Mouse (Mus musculus) stomach, embryonic 15.5 days (tissue): ENCODE data around the gene Gm48552. TPM values are rescaled to one million over a fixed set of nuclear protein-coding genes. Genes with fewer than 3 reads are reported as not detected.

ENCODE experiments used
- ATAC-seq: fragments of 200-750 bp; cut with Nextera tagmentation; 2 replicates; pipeline ENCODE4 v1.8.0; 2017; ENCODE audit warnings: low read depth, moderate number of reproducible peaks, moderate TSS enrichment; ENCODE audit not compliant: insufficient read depth, low FRiP score
- H3K27ac ChIP-seq: fragments of 300-500 bp; sonication (generic); 2 replicates; pipeline ENCODE4 v1.5.1; 2015; ENCODE audit warnings: mild to moderate bottlenecking, inconsistent platforms
- H3K27me3 ChIP-seq: fragments of 300-500 bp; sonication (generic); replicated peaks from 2 replicates; pipeline ENCODE4 v1.6.1; 2015; ENCODE audit warnings: inconsistent platforms
- H3K36me3 ChIP-seq: fragments of 300-500 bp; sonication (generic); 2 replicates; pipeline ENCODE4 v1.6.1; 2015; ENCODE audit warnings: inconsistent platforms
- H3K4me1 ChIP-seq: fragments of 300-500 bp; sonication (generic); 2 replicates; pipeline ENCODE4 v1.6.1; 2015; ENCODE audit warnings: inconsistent platforms
- H3K4me2 ChIP-seq: fragments of 300-500 bp; sonication (generic); 2 replicates; pipeline ENCODE4 v1.6.1; 2015; ENCODE audit warnings: mild to moderate bottlenecking, inconsistent platforms
- H3K4me3 ChIP-seq: fragments of 300-500 bp; sonication (generic); replicated peaks from 2 replicates; pipeline ENCODE4 v1.5.1; 2015; ENCODE audit warnings: inconsistent platforms
- H3K9ac ChIP-seq: fragments of 300-500 bp; sonication (generic); 2 replicates; pipeline ENCODE4 v1.6.1; 2015; ENCODE audit warnings: inconsistent platforms
- H3K9me3 ChIP-seq: fragments of 300-500 bp; sonication (generic); 2 replicates; pipeline ENCODE4 v1.6.1; 2016; ENCODE audit warnings: inconsistent platforms
- WGBS: fragments of 180-500 bp; shearing (Covaris S2); methylation state at CpG from one replicate; pipeline ENCODE4 v1.1.7; 2015; 5-methylcytosine and 5-hydroxymethylcytosine counted together
- polyA plus RNA-seq: library from polyadenylated mRNA; unstranded; fragments of >200 nt; fragmentation: Nextera tagmentation; extraction: Ambion mirVana; gene quantifications from 2 replicates; pipeline ENCODE4 v1.2.1, GENCODE M21; 2015

Gene Gm48552
- polyA plus RNA-seq, 1 experiment from 2014 or later, result 1.4 TPM

DNA sequence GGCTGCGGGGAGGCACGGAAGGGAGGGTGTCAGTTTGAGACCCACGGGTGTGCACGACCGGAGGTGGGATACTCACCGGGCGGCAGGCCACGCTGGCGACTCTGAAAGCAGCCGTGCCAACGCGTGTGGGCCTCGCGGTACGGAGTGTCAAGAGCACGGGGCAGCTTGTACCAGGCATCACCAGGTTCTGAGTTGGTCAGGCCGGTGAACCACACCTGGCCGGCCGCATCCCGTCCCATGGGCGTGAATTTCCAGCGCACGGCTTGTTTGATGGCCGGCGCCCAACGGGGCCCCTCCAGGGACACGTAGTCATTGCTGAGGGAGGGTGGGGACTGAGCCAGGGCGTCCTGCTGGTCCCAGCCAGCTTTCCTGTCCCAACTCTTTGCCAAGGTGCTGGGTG is 24.1 kb upstream of the Gm48552 start:
- 0 out of 2 replicates have a peak, but pooled peaks have one; percentile 6 for ATAC-seq
- H3K9me3 ChIP-seq, result no peaks in the 10 kb centered on the region
- 17% methylated on average over 28 of the region's 28 CpGs for WGBS
- peak overlapping the region; percentile 38; the same call in 1 of the 2 replicates for H3K27ac ChIP-seq
- H3K9ac ChIP-seq, result no peak overlapping the region
- H3K4me2 ChIP-seq, result peak overlapping the region; percentile 55
- H3K4me3 ChIP-seq, result peak overlapping the region; percentile 26
- peaks cover 39% of the 10 kb centered on the region for H3K4me1 ChIP-seq
- H3K36me3 ChIP-seq, result peaks cover 30% of the 10 kb centered on the region
- H3K27me3 ChIP-seq, result no peaks in the 10 kb centered on the region; the same call in 1 of the 2 replicates

DNA sequence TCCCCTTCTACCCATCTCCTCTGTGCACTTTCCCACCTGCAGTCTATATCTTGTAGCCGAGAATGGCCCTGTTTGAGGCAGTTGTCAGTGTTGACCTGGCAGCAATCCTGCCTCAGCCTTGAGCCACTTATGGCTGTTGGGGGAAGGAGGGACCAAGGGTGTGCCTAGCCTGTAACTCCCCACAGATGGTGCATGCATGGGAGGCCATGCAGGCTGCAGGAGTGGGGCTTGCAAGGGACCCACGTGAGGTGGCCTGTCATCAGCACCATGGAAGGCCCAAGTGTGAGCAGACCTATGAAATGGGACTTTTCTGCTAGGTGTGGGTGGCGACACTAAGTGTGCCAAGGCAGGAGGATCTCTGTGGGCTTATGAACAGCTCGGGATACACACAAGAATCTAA is 23.7 kb upstream of the Gm48552 start:
- H3K4me3 ChIP-seq, result no peak overlapping the region
- H3K27me3 ChIP-seq, result no peaks in the 10 kb centered on the region; the same call in 1 of the 2 replicates
- WGBS, result 32% methylated on average over 4 of the region's 4 CpGs
- peak overlapping the region; percentile 55; the same call in 1 of the 2 replicates for H3K4me2 ChIP-seq
- peaks cover 39% of the 10 kb centered on the region for H3K4me1 ChIP-seq
- no peak for ATAC-seq
- no peaks in the 10 kb centered on the region for H3K9me3 ChIP-seq
- H3K36me3 ChIP-seq, result peaks cover 35% of the 10 kb centered on the region
- H3K9ac ChIP-seq, result no peak overlapping the region
- H3K27ac ChIP-seq, result peak overlapping the region; percentile 38; the same call in 1 of the 2 replicates

GRCm38 (mm10) chr10:81365672-81366476 is 22.9 kb upstream of the Gm48552 start, which contains the start of gene 4930404N11Rik:
Gene 4930404N11Rik, minus strand, starts transcription at chr10:81365816.
- Histone ChIP-seq H3K4me3 (peak within 1 kb of the TSS; percentile 26), H3K36me3 (peaks cover 43% of the 10 kb centered on the region), H3K9ac (peak within 1 kb of the TSS; percentile 5; the same call in 1 of the 2 replicates), H3K4me2 (peak within 1 kb of the TSS; percentile 55), H3K9me3 (no peaks in the 10 kb centered on the region), H3K27ac (peak within 1 kb of the TSS; percentile 51; the same call in 1 of the 2 replicates), H3K27me3 (no peaks in the 10 kb centered on the region; the same call in 1 of the 2 replicates), H3K4me1 (peaks cover 38% of the 10 kb centered on the region)
- 34% methylated on average over 12 of the region's 12 CpGs for WGBS
- ATAC-seq, result no peak

DNA sequence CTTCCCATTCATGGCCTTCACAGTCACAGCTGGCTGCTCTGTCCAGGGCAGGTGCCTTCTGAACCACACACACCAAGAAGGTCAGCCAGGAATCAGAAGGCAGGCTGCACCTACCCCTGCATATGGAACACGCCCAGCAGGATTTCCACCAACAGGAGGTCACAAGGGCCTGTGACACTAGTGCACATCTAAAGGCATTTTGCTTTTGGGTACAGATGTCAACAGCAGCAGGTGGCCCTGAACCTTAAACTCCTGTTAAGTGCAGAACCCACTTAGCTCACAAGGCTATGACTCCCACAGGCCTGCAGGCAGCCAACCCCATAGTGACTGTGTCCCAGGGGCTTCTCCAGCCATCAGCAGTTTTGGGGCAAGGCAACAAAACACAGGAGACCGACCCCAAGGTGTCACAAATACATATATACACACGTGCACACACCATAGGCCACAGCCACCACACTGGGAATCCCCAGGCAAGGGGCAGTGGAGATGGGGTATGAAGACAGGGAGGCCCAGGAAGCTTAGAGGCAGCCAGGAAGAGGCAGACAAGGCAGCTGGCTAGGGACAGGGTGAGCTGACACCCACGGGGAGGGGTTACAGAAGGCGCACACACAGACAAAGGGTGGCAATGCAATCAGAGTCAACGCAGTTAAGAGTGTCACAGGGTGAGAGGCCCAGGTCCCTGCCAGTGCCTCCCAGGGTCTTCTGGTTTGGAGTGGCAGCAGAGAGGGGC is 22.2 kb upstream of the Gm48552 start:
- no peak for ATAC-seq
- WGBS, result 72% methylated on average over 6 of the region's 6 CpGs
- no peak overlapping the region for H3K4me3 ChIP-seq
- no peak overlapping the region for H3K4me2 ChIP-seq
- peak overlapping the region; percentile 51; the same call in 1 of the 2 replicates for H3K27ac ChIP-seq
- H3K9ac ChIP-seq, result no peak overlapping the region
- H3K9me3 ChIP-seq, result no peaks in the 10 kb centered on the region
- peaks cover 37% of the 10 kb centered on the region for H3K4me1 ChIP-seq
- peaks cover 50% of the 10 kb centered on the region for H3K36me3 ChIP-seq
- no peaks in the 10 kb centered on the region; the same call in 1 of the 2 replicates for H3K27me3 ChIP-seq

GRCm38 (mm10) chr10:81367207-81367495 is 21.7 kb upstream of the Gm48552 start:
- no peak overlapping the region for H3K9ac ChIP-seq
- H3K27me3 ChIP-seq, result no peaks in the 10 kb centered on the region; the same call in 1 of the 2 replicates
- peaks cover 54% of the 10 kb centered on the region for H3K36me3 ChIP-seq
- H3K9me3 ChIP-seq, result no peaks in the 10 kb centered on the region
- no peak overlapping the region for H3K27ac ChIP-seq
- H3K4me3 ChIP-seq, result no peak overlapping the region
- no peak overlapping the region for H3K4me2 ChIP-seq
- 89% methylated on average over 6 of the region's 6 CpGs for WGBS
- H3K4me1 ChIP-seq, result peaks cover 37% of the 10 kb centered on the region
- ATAC-seq, result no peak

DNA sequence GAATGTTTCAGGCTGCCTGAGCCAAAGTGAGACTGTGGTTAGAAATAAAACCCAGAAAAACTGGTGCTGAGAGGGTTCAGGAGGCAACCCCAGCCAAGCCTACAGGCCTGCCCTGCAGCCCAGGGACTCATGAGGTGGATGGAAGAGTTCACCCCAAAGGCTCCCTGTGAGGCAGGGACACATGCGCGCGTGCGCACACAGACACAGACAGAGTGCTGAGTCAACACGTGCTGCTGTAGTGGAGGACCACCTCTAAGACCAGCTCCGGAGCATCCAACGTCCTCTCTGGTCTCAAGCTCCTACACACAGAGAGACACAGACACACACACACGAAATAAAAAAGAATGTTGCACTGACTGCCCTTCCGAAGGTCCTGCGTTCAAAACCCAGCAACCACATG is 13.5 kb upstream of the Gm48552 start:
- H3K9me3 ChIP-seq, result no peaks in the 10 kb centered on the region
- peaks cover 26% of the 10 kb centered on the region for H3K4me1 ChIP-seq
- 91% methylated on average over 10 of the region's 10 CpGs for WGBS
- no peaks in the 10 kb centered on the region for H3K27me3 ChIP-seq
- H3K4me2 ChIP-seq, result no peak overlapping the region
- ATAC-seq, result no peak
- peaks cover 33% of the 10 kb centered on the region for H3K36me3 ChIP-seq
- H3K27ac ChIP-seq, result no peak overlapping the region
- H3K4me3 ChIP-seq, result no peak overlapping the region
- H3K9ac ChIP-seq, result no peak overlapping the region

DNA sequence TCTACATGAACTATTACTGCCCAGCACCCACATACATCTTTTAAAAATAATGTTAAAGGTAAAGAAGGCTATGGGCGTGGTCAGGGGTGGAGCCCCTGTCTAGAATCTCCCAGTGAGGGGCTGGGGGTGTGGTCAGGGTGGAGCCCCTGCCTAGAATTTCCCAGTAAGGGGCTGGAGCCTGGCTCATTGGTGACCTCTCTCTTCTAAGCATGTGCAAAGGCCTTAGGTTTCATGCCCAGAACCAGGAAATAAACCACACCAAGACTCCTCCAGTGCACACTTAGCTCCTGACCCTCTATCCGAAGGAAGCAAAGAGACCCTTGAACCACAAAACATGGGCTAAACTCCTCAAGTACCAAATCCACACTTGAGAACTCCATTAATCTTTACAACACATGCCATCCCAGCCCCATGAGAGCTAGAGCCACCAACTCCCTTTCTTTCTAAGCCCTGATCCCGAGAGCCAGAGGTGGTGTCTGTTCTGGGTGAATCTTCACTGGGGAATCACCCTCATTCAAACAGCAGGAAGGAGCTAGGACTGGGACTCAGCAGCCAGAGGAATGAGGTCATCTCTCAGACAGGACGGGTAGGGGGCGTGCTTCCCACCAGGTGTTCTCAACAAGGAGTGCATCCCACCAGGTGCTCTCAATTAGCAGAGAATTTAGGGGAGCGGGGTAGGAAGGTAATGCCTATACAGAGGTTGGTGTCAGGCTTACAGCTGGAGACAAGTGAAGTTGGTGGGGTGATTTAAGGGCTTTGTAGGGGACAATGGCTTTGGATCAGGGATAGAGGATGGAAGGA is 12.0 kb upstream of the Gm48552 start:
- peak overlapping the region; percentile 68 for H3K27ac ChIP-seq
- no peak for ATAC-seq
- H3K9me3 ChIP-seq, result no peaks in the 10 kb centered on the region
- H3K4me2 ChIP-seq, result peak overlapping the region; percentile 79
- WGBS, result 30% methylated on average over 6 of the region's 6 CpGs
- peaks cover 19% of the 10 kb centered on the region; the same call in 1 of the 2 replicates for H3K36me3 ChIP-seq
- peaks cover 26% of the 10 kb centered on the region for H3K4me1 ChIP-seq
- H3K27me3 ChIP-seq, result no peaks in the 10 kb centered on the region
- H3K9ac ChIP-seq, result peak overlapping the region; percentile 81; the same call in 1 of the 2 replicates
- H3K4me3 ChIP-seq, result peak overlapping the region; percentile 82

DNA sequence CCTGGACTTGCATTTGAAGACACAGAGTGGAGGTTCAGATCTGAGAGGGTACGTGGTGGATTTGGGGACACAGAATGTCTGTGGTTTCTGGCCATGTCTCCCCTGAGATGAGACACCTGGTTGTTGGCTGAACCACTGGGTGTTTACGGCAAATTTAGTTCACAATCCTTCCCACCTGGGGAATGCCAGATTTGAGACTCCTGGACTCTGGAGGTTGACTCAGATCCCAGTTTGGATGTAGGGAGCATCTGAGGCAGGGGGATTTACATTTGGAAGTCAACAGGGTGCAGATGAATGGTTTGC is 11.5 kb upstream of the Gm48552 start:
- H3K9me3 ChIP-seq, result no peaks in the 10 kb centered on the region
- peaks cover 26% of the 10 kb centered on the region for H3K4me1 ChIP-seq
- peak overlapping the region; percentile 68 for H3K27ac ChIP-seq
- no peaks in the 10 kb centered on the region for H3K27me3 ChIP-seq
- ATAC-seq, result no peak
- H3K4me3 ChIP-seq, result peak overlapping the region; percentile 82
- H3K36me3 ChIP-seq, result peaks cover 16% of the 10 kb centered on the region; the same call in 1 of the 2 replicates
- WGBS, result 27% methylated on average over 2 of the region's 2 CpGs
- H3K9ac ChIP-seq, result peak overlapping the region; percentile 81; the same call in 1 of the 2 replicates
- peak overlapping the region; percentile 79 for H3K4me2 ChIP-seq

GRCm38 (mm10) chr10:81377793-81378552 is 10.8 kb upstream of the Gm48552 start, which contains the start of gene Fzr1:
Gene Fzr1, minus strand, starts transcription at chr10:81378516.
- Histone ChIP-seq H3K27me3 (no peaks in the 10 kb centered on the region), H3K4me2 (peak within 1 kb of the TSS; percentile 79), H3K36me3 (peaks cover 15% of the 10 kb centered on the region; the same call in 1 of the 2 replicates), H3K9me3 (no peaks in the 10 kb centered on the region), H3K9ac (peak within 1 kb of the TSS; percentile 81), H3K4me3 (peak within 1 kb of the TSS; percentile 82), H3K27ac (peak within 1 kb of the TSS; percentile 74), H3K4me1 (peaks cover 26% of the 10 kb centered on the region)
- peak; percentile 3; the same call in 1 of the 2 replicates for ATAC-seq
- 1% methylated on average over 49 of the region's 59 CpGs for WGBS

DNA sequence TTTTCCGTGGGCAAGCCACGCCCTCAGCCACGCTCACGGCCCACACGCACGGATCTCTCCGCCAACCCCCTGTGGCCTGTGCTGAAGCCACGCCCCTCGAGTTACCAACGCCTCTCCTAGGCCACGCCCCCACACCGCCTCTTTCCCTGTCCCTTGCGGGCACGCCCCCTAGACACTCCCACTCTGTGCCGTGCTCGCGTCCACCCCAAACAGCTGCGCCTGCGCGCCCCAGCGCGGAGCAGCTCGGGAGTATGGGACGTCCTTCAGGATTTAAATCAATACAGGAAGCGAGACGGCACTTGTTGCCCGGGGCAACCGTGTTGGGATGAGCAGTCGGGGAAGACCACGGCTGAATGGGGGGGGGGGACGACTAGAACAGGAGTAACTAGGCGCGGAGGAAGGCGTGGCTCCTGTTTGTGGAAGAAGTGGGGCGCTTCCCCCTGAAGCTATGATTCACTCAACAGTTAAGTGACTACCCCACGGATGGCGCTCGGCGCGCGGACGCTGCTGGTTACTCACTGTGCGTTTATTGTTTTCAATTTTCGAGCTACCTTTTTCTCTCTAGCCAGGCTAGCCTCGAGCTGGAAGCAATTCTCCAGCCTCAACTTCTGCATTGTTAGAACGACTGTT is 10.1 kb upstream of the Gm48552 start:
- H3K36me3 ChIP-seq, result peaks cover 8% of the 10 kb centered on the region; the same call in 1 of the 2 replicates
- H3K4me3 ChIP-seq, result peak overlapping the region; percentile 82
- peak overlapping the region; percentile 74 for H3K27ac ChIP-seq
- H3K4me2 ChIP-seq, result peak overlapping the region; percentile 79
- H3K9ac ChIP-seq, result peak overlapping the region; percentile 22; the same call in 1 of the 2 replicates
- H3K4me1 ChIP-seq, result peaks cover 23% of the 10 kb centered on the region
- H3K27me3 ChIP-seq, result no peaks in the 10 kb centered on the region
- no peaks in the 10 kb centered on the region for H3K9me3 ChIP-seq
- ATAC-seq, result peak; percentile 95
- WGBS, result under 1% methylated on average over 46 of the region's 46 CpGs
